Mouse (Mus musculus) granulocyte monocyte progenitor cell, adult 5-6 weeks (primary cell): ENCODE measurements around the gene C1ql4. TPM values are rescaled to one million over a fixed set of nuclear protein-coding genes. Genes with fewer than 3 reads are reported as not detected.
"Not testable (repeated sequence)": the region's sequence is repeated elsewhere in the genome, so short reads cannot be mapped to it uniquely, and the experiment has no call there.

Source experiments
- ATAC-seq: replicated peaks from 2 replicates; pipeline ENCODE4 v1.8.0; 2016; ENCODE audit warnings: mild to moderate bottlenecking, moderate TSS enrichment, inconsistent platforms; ENCODE audit not compliant: poor library complexity, severe bottlenecking
- total RNA-seq, 2 experiments: library from RNA; stranded (forward) in 1 of 2; stranded (reverse) in 1 of 2; fragments of 200-712, 200-1000 nt in 1 of 2; fragments of >200 nt in 1 of 2; fragmentation: Nextera tagmentation in 1 of 2; gene quantifications; 2 replicates each; pipeline ENCODE4 v1.2.3; 2014 to 2017

The C1ql4 gene
- total RNA-seq, 2 experiments from 2014 or later = not detected

GRCm38 (mm10) chr15:99078181-99078910 lies 9.3 kb downstream of the C1ql4 start:
- no peak for ATAC-seq

GRCm38 (mm10) chr15:99076011-99076410 lies 11.6 kb downstream of the C1ql4 start:
- ATAC-seq = not testable (repeated sequence)

- peak; percentile 96 for ATAC-seq
Observed at GRCm38 (mm10) chr15:99074600-99075333, 12.8 kb downstream of the C1ql4 start.

GRCm38 (mm10) chr15:99074019-99074599 lies 13.5 kb downstream of the C1ql4 start, which contains the start of gene Troap:
Gene Troap (plus strand): TSS chr15:99074575.
- ATAC-seq = no peak

- no peak for ATAC-seq
Observed at GRCm38 (mm10) chr15:99071988-99072387, 15.6 kb downstream of the C1ql4 start.

GRCm38 (mm10) chr15:99065557-99066165 lies 22.0 kb downstream of the C1ql4 start:
- ATAC-seq = no peak

GRCm38 (mm10) chr15:99056332-99056731 lies 31.3 kb downstream of the C1ql4 start:
- ATAC-seq = no peak

GRCm38 (mm10) chr15:99055511-99055961 lies 32.1 kb downstream of the C1ql4 start:
- peak; percentile 66 for ATAC-seq

- ATAC-seq = no peak
Observed at GRCm38 (mm10) chr15:99055040-99055439, 32.6 kb downstream of the C1ql4 start, which contains the start of gene Prph. Gene Prph (plus strand): TSS chr15:99055174.

- no peak for ATAC-seq
Observed at GRCm38 (mm10) chr15:99053373-99053772, 34.2 kb downstream of the C1ql4 start.

GRCm38 (mm10) chr15:99049473-99050253 lies 38.0 kb downstream of the C1ql4 start:
- ATAC-seq = peak; percentile 61

GRCm38 (mm10) chr15:99045734-99046133 lies 41.9 kb downstream of the C1ql4 start:
- not testable (repeated sequence) for ATAC-seq

- ATAC-seq = no peak
Observed at GRCm38 (mm10) chr15:99044854-99045253, 42.8 kb downstream of the C1ql4 start.

- no peak for ATAC-seq
Observed at GRCm38 (mm10) chr15:99042334-99042733, 45.3 kb downstream of the C1ql4 start.

GRCm38 (mm10) chr15:99040920-99041856 lies 46.4 kb downstream of the C1ql4 start:
- no peak for ATAC-seq

GRCm38 (mm10) chr15:99039996-99040919 lies 47.4 kb downstream of the C1ql4 start:
- peak; percentile 61 for ATAC-seq

- no peak for ATAC-seq
Observed at GRCm38 (mm10) chr15:99039306-99039705, 48.3 kb downstream of the C1ql4 start.

GRCm38 (mm10) chr15:99038797-99039196 lies 48.8 kb downstream of the C1ql4 start:
- ATAC-seq = no peak
